Mouse (Mus musculus) lung, embryonic 16.5 days (tissue): ENCODE results near the gene Gm4070. TPM values are rescaled to one million over a fixed set of nuclear protein-coding genes. Genes with fewer than 3 reads are reported as not detected.
"Not testable (repeated sequence)": the region's sequence is repeated elsewhere in the genome, so short reads cannot be mapped to it uniquely, and the experiment has no call there.

Experiments used
- ATAC-seq: fragments of 200-750 bp; cut with Nextera tagmentation; 2 replicates; pipeline ENCODE4 v1.8.0; 2017; ENCODE audit warnings: low read depth, mild to moderate bottlenecking, moderate library complexity
- H3K27ac ChIP-seq: fragments of 300-500 bp; sonication (generic); 2 replicates; pipeline ENCODE4 v1.5.1; 2014; ENCODE audit warnings: mild to moderate bottlenecking, control low read depth, low read length
- H3K27me3 ChIP-seq: fragments of 300-500 bp; sonication (generic); 2 replicates; pipeline ENCODE4 v1.6.1; 2014; ENCODE audit warnings: low read depth, low read length, mixed read lengths; ENCODE audit not compliant: control insufficient read depth, insufficient read depth
- H3K36me3 ChIP-seq: fragments of 300-500 bp; sonication (generic); 2 replicates; pipeline ENCODE4 v1.6.1; 2014; ENCODE audit warnings: low read length; ENCODE audit not compliant: control insufficient read depth, insufficient read depth
- H3K4me1 ChIP-seq: fragments of 300-500 bp; sonication (generic); replicated peaks from 2 replicates; pipeline ENCODE4 v1.6.1; 2014; ENCODE audit warnings: low read length, mixed read lengths; ENCODE audit not compliant: control insufficient read depth, insufficient read depth
- H3K4me2 ChIP-seq: fragments of 300-500 bp; sonication (generic); 2 replicates; pipeline ENCODE4 v1.6.1; 2014; ENCODE audit warnings: low read depth, low read length, control low read depth
- H3K4me3 ChIP-seq: fragments of 300-500 bp; sonication (generic); 2 replicates; pipeline ENCODE4 v1.5.1; 2014; ENCODE audit warnings: mild to moderate bottlenecking, low read length, control low read depth
- H3K9ac ChIP-seq: fragments of 300-500 bp; sonication (generic); 2 replicates; pipeline ENCODE4 v1.6.1; 2014; ENCODE audit warnings: low read length, control low read depth
- H3K9me3 ChIP-seq: fragments of 300-500 bp; sonication (generic); 2 replicates; pipeline ENCODE4 v1.6.1; 2016; ENCODE audit warnings: low read length; ENCODE audit not compliant: control insufficient read depth
- WGBS: fragments of 180-500 bp; shearing (Covaris S2); extraction: QIAGEN DNeasy Blood & Tissue Kit; methylation state at CpG from one replicate; pipeline ENCODE4 v1.1.7; 2014; 5-methylcytosine and 5-hydroxymethylcytosine counted together
- polyA plus RNA-seq: library from polyadenylated mRNA; unstranded; fragments of >200 nt; fragmentation: Nextera tagmentation; extraction: Ambion mirVana; gene quantifications from 2 replicates; pipeline ENCODE4 v1.2.1, GENCODE M21; 2015

Gene Gm4070
- polyA plus RNA-seq = 0.51 and 1.5 TPM in 2 replicates

DNA sequence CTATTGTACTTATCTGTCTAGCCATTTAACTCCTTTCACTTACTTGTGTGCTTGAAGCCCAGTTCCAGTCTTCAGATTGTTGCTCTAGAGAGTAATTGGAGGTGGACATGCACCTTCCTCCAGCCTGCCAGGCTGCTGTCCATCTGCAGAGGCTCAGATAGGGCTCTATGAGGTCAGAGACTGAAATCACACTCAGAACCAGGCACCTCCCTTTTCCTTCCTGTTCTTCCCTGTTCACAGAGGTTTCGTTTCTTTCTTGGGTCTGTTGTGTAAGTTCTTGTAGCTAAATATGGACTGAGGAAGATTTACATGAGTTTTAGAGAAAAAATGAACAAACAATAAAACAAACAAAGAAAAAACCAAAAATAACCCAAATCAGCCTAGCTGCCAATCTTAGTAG, at the start of gene Gm4070:
Gene Gm4070, minus strand, starts transcription at position 156 of the 400 bp plus-strand sequence.
- H3K36me3 ChIP-seq, H3K27ac ChIP-seq, H3K9ac ChIP-seq, ATAC-seq, H3K4me1 ChIP-seq, H3K27me3 ChIP-seq, H3K4me2 ChIP-seq, H3K9me3 ChIP-seq, H3K4me3 ChIP-seq: not testable (repeated sequence)
- 47% methylated on average over 1 of the region's 1 CpGs for WGBS

DNA sequence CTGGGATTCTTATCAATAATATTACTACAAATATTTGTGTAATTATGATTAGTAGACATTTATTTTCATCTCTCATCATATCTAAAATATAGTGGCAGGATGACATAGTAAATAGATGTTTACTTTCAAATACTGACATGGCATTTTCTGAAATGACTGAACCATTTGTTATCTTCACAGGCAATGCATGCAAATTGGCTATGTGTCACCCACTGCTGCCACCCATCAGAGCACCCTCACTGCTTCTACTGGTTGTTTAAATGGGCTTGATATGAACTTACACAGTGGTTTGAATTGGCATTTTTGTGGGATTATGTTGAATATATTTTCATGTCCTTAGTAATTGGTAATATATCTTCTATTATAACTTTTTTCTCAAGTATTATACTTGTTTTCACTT, 773 bp upstream of the Gm4070 start:
- not testable (repeated sequence) for H3K36me3 ChIP-seq, H3K27me3 ChIP-seq, H3K9ac ChIP-seq, ATAC-seq, H3K27ac ChIP-seq, H3K4me3 ChIP-seq, H3K9me3 ChIP-seq, H3K4me1 ChIP-seq, H3K4me2 ChIP-seq

DNA sequence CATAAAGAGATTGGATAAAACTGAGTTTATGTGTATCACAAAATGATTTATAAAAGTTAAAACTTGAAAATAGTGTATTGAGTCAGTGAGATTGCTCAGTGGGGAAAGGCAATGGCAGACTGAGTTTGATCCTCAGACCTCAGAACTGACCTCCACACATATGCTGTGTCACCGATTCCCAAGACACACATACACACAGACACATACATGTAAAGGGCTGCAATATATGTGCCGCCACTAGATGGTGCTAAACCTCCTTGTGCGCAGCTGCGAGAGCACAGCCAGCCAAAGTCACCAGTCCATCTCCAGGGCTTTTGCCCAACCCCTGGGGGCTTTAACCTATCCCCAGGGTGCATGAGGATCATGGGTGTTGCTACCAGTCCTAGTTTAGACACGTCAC, 1.4 kb downstream of the Gm4070 start:
- H3K36me3 ChIP-seq, H3K9me3 ChIP-seq, H3K4me2 ChIP-seq, H3K27me3 ChIP-seq, H3K4me3 ChIP-seq, H3K27ac ChIP-seq, H3K9ac ChIP-seq, H3K4me1 ChIP-seq: not testable (repeated sequence)
- 0 out of 2 replicates have a peak, but pooled peaks have one; percentile 31 for ATAC-seq
- no CpG with 5 or more reads among the region's 5 CpGs for WGBS

DNA sequence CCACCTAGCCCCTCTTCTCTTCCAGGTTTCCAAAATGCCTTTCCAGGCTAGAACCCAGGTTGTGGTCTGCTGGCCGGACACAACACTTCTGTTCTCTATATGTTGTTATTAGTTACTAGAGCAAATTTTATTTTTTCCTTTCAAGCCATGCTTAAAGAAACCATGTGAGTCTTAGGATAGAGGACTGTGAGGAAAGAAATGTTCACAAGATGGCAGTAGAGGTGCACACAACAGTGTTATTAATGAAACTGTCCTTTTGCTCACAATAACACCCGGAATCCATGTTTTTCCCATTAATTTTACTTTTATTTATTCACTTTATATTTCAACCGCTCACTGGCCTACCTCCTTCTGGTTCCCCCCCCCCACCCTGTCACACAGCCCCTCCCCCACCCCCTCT, 8.5 kb downstream of the Gm4070 start:
- not testable (repeated sequence) for H3K27me3 ChIP-seq, H3K4me1 ChIP-seq, H3K36me3 ChIP-seq, H3K4me3 ChIP-seq, H3K27ac ChIP-seq, H3K9ac ChIP-seq, H3K9me3 ChIP-seq, H3K4me2 ChIP-seq, ATAC-seq
- 71% methylated on average over 1 of the region's 3 CpGs for WGBS

DNA sequence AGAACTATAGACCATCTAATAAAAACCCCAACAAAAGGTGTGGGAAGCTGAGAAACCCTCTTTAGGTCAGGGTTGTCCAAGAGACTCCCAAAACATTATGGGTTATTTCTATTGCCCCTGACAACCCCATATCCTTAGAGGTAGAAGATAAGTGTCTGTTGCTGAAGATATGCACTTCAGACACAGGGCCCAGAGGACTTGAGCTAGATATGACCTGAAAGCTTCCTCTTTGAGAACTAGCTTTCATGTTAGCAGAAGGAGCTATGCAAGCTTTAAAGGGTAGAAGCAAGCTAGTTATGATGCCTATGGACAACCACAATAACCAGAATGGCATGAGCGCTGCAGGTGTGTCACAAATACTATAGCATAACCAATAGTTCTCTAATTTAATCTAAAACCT, 21.6 kb downstream of the Gm4070 start:
- H3K27me3 ChIP-seq, H3K36me3 ChIP-seq, H3K27ac ChIP-seq, H3K9ac ChIP-seq, ATAC-seq, H3K4me2 ChIP-seq, H3K4me1 ChIP-seq, H3K9me3 ChIP-seq, H3K4me3 ChIP-seq: not testable (repeated sequence)
- WGBS = no CpG with 5 or more reads among the region's 1 CpGs

DNA sequence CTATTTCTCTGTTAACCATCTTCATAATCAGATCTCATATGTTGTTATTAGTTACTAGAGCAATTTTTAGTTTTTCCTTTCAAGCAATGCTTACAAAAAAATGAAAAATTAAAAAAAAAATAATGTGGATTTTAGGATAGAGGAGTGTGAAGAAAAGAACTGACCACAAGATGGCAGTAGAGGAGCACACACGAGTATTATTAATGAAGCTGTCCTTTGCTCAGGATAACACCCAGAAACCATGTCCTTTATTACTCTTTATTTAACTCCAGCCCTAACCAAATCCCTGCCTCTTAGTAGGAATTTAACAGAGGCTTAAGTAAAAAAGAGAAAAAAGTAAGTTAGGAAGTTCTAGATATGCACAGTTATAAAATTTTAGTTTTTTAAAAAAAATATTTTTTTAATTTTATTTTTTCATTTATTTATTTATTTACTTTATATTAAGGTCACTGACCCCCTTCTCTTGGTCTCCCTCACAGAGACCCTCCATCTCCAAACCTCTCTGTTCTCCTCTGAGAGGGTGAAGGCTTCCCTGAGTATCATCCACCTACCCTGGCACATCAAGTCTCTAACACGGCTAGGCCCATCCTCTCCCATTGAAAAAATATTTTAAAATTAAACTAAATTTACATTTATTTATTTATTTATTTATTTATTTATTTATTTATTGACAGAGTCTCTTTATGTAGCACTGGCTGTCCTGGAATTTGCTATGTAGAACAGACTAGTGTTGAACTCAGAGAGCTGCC, 70.0 kb downstream of the Gm4070 start:
- H3K36me3 ChIP-seq = not testable (repeated sequence)
- WGBS = no CpG with 5 or more reads among the region's 2 CpGs

DNA sequence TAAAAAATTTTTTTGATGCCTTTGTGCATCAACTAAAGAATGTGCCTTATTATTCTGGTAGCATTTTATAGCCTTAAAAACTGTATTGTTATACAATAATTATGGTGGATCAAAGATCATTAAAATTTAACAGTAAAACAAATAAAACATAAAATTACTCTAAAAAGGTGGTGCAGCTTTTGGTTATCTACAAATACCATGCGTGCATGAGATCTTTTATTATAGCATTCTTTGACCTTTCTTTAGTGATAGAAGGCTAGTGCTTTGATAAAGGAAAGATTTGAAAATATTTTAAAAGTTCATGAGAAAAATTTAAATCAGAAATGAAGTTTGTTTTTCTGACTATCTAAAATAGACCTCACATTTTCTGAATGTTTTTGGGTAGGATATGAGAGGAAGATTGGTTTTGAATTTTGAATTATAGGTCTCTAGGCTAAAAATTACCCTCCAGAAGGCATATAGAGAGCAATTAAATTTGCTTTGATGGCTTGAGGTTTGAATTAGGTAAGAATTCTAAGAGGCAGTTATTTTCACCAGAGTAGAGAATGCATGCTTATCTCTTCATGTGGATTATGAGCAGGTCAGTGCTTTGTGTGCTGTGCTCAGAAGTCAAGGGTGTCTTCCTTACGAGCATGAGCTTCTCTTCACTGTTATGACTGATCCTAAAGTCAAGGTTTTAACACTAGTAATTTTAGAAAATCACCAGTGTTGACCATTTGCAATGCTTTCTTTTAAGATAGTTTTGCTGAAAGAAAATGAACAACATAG, 73.9 kb downstream of the Gm4070 start:
- H3K27me3 ChIP-seq, H3K9ac ChIP-seq, H3K27ac ChIP-seq, H3K9me3 ChIP-seq, ATAC-seq, H3K36me3 ChIP-seq, H3K4me3 ChIP-seq, H3K4me1 ChIP-seq, H3K4me2 ChIP-seq: not testable (repeated sequence)
- 71% methylated on average over 1 of the region's 2 CpGs for WGBS

More for the DNA sequence above, 70.0 kb downstream of the Gm4070 start:
- not testable (repeated sequence) for H3K4me2 ChIP-seq, H3K9ac ChIP-seq, H3K9me3 ChIP-seq, H3K27me3 ChIP-seq, H3K4me1 ChIP-seq, H3K27ac ChIP-seq, H3K4me3 ChIP-seq, ATAC-seq

DNA sequence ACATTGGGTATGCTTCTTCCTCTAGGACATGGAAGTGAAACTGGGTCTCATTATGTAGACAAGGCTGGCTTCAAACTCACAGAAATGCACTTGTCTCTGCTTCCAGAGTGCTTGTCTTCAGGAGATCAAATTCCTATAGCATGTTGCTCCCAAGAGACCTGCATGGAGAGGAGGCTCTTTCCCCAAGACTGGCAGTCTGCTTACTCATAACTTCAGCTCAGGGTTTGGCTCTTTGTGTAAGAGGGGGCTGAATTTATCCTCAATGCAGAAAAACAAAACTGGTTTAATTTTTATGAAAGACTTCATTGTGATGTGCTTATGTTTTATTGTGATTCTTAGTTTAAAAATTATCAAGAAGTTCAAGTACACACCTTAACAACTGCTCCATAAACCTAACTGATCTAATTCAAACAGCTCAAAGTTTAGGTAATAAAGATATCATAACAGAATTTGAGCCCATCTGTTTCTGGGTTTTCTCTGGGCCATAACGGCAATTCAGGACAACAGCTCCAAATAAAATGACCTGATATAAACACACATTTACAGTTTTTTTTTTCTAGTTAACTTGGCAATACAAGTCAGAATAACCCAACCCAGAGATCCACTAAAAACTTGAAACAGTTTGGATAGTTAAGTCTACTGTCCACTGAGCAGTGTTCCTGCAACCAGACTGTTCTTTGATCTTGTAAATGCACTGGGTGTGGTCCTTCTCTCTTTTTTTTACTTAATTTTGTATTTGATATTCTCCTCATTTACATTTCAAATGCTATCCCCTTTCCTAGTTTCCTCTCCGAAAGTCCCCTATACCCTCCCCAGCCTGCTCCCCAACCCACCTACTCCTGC, 97.8 kb downstream of the Gm4070 start:
- H3K4me3 ChIP-seq, H3K36me3 ChIP-seq, H3K4me2 ChIP-seq, H3K9ac ChIP-seq, H3K9me3 ChIP-seq, H3K27me3 ChIP-seq, ATAC-seq, H3K4me1 ChIP-seq, H3K27ac ChIP-seq: not testable (repeated sequence)
- WGBS = no CpG with 5 or more reads among the region's 2 CpGs
